Mouse (Mus musculus): Measurements from ENCODE around the gene Fam19a3.
A peak's percentile ranks its signal among the peaks of the same experiment; 100 is the strongest.

The Fam19a3 gene

GRCm38 (mm10) chr3:104792360-104793270 is 11.0 kb upstream of the Fam19a3 start:
- DNase-seq (ENCODE audit: low read depth): no peak

GRCm38 (mm10) chr3:104791671-104792070 is 10.0 kb upstream of the Fam19a3 start:
- DNase-seq (ENCODE audit: low read depth): no peak

- DNase-seq (ENCODE audit: low read depth): no peak
Observed at GRCm38 (mm10) chr3:104791017-104791416, 9.4 kb upstream of the Fam19a3 start.

GRCm38 (mm10) chr3:104790401-104790937 is 8.8 kb upstream of the Fam19a3 start:
- DNase-seq (ENCODE audit: low read depth): no peak

- no peak for DNase-seq (ENCODE audit: low read depth)
Observed at GRCm38 (mm10) chr3:104789822-104790221, 8.2 kb upstream of the Fam19a3 start.

GRCm38 (mm10) chr3:104789312-104789605 is 7.6 kb upstream of the Fam19a3 start:
- no peak for DNase-seq (ENCODE audit: low read depth)

GRCm38 (mm10) chr3:104788561-104789311 is 7.1 kb upstream of the Fam19a3 start:
- DNase-seq (ENCODE audit: low read depth): peak; percentile 50

- DNase-seq (ENCODE audit: low read depth): no peak
Observed at GRCm38 (mm10) chr3:104788075-104788474, 6.4 kb upstream of the Fam19a3 start, which contains the start of gene Rhoc. Gene Rhoc (plus strand): TSS chr3:104788375.

GRCm38 (mm10) chr3:104785284-104785683 is 3.6 kb upstream of the Fam19a3 start:
- no peak for DNase-seq (ENCODE audit: low read depth)

GRCm38 (mm10) chr3:104783971-104784500 is 2.4 kb upstream of the Fam19a3 start:
- no peak for DNase-seq (ENCODE audit: low read depth)

- peak; percentile 53 for DNase-seq (ENCODE audit: low read depth)
Observed at GRCm38 (mm10) chr3:104782061-104782681, 531 bp upstream of the Fam19a3 start.

- peak; percentile 81 for DNase-seq (ENCODE audit: low read depth)
Observed at GRCm38 (mm10) chr3:104780561-104781420, 849 bp downstream of the Fam19a3 start, which contains the start of gene Ppm1j. Gene Ppm1j (plus strand): TSS chr3:104781056.

- DNase-seq (ENCODE audit: low read depth): peak; percentile 84
Observed at GRCm38 (mm10) chr3:104779949-104780348, 1.7 kb downstream of the Fam19a3 start.

GRCm38 (mm10) chr3:104777342-104777741 is 4.3 kb downstream of the Fam19a3 start:
- DNase-seq (ENCODE audit: low read depth): peak; percentile 69

- no peak for DNase-seq (ENCODE audit: low read depth)
Observed at GRCm38 (mm10) chr3:104773301-104773700, 8.3 kb downstream of the Fam19a3 start.

- DNase-seq (ENCODE audit: low read depth): peak; percentile 72
Observed at GRCm38 (mm10) chr3:104771460-104771859, 10.2 kb downstream of the Fam19a3 start.

- no peak for DNase-seq (ENCODE audit: low read depth)
Observed at GRCm38 (mm10) chr3:104770918-104771317, 10.7 kb downstream of the Fam19a3 start.

GRCm38 (mm10) chr3:104770035-104770434 is 11.6 kb downstream of the Fam19a3 start:
- peak; percentile 69 for DNase-seq (ENCODE audit: low read depth)

GRCm38 (mm10) chr3:104769135-104769534 is 12.5 kb downstream of the Fam19a3 start:
- DNase-seq (ENCODE audit: low read depth): no peak

GRCm38 (mm10) chr3:104767716-104768115 is 13.9 kb downstream of the Fam19a3 start:
- DNase-seq (ENCODE audit: low read depth): no peak

- no peak for DNase-seq (ENCODE audit: low read depth)
Observed at GRCm38 (mm10) chr3:104767141-104767540, 14.5 kb downstream of the Fam19a3 start.

Measured in naive thymus-derived CD4-positive, alpha-beta T cell, adult 2 months (primary cell).